Mouse (Mus musculus) layer of hippocampus, adult 9-10 months (tissue): Measurements from ENCODE around the gene Adat3.
A peak's percentile ranks its signal among the peaks of the same experiment; 100 is the strongest.

Experiments
- DNase-seq: peaks from one replicate; pipeline ENCODE4 v3.0.0; 2022; ENCODE audit warnings: low spot score

Adat3 gene

DNA sequence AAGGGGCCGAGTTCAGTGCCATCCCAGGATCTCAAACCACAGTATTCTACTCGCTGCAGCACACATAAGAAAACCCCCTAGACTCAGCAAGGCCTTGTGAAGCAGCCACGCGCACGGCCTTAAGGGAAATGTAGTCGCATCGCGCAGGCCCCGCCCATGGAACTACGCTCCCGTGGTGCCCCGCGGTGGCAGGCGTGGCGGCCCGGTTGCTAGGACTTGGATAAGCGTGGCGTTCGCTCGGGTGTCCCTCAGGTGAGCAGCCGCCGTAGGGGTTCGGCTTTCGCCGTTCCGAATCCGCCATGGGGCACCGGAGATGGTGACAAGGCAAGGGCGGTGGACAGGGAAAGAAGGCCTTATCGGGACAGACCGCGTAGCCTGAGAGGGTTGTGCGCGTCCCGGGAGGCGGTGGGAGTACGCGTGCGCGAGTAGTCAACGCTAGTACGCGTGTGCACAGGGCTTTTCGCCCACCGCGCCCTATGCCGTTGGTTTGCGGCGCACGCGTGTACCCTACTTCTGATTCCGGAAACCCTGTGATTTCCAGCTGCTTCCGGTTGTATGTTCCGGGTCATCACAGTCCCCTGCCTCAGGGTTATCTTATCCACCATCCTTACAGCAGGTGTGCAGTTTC, at the start of gene Adat3, which contains the start of gene Scamp4:
Gene Adat3, plus strand, starts transcription at position 183 of the 628 bp plus-strand sequence.
Gene Scamp4, plus strand, starts transcription at position 175 of the 628 bp plus-strand sequence.
- DNase-seq: peak; percentile 96

DNA sequence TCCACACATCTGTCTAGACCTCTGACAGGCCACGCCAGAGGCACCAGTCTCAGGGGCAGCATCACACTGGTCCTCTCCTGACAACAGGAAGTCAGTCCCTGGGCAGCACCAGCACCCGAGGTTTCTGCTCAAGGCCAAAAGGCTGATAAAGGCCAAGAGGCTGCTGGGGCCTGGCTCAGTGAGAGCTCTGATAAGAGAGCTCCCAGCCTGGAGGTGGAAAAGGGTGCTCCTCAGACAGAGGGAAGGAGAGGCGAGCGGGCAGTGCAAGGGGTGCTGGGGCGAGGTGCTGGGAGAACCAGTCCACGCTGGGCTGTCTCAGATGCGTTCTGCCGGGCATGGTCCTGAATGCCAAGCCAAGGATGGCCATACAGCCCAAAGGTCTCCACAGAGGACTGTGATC, 49.1 kb upstream of the Adat3 start:
- DNase-seq: no peak

DNA sequence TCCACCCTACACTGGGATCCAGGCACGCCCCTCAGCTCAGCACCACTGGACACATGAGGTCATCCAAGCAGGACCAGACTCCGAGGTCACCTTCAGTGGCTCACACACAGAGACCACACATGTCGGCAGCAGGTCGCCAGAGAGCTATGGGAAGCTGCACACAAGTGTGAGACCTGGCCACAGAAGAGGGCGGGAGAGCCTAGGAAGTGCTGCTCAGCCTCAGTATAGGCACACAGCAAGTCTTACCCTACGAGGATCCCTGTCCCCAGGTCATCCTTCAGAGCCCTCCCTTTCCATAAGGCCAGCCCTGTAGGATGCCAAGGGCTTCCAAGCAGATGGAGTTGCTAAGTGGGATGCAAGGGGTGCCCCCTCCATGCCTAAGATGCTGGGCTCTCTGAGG, 48.7 kb upstream of the Adat3 start:
- DNase-seq: no peak

- DNase-seq: no peak
These were observed 45.2 kb upstream of the Adat3 start for GRCm38 (mm10) chr10:80557346-80557965.

GRCm38 (mm10) chr10:80559431-80559830, 43.2 kb upstream of the Adat3 start:
- no peak for DNase-seq

GRCm38 (mm10) chr10:80560621-80561020, 42.1 kb upstream of the Adat3 start:
- DNase-seq: no peak

GRCm38 (mm10) chr10:80561116-80561944, 41.4 kb upstream of the Adat3 start, which contains the start of gene Rexo1:
Gene Rexo1 (minus strand): TSS chr10:80561560.
- DNase-seq: peak; percentile 93

DNA sequence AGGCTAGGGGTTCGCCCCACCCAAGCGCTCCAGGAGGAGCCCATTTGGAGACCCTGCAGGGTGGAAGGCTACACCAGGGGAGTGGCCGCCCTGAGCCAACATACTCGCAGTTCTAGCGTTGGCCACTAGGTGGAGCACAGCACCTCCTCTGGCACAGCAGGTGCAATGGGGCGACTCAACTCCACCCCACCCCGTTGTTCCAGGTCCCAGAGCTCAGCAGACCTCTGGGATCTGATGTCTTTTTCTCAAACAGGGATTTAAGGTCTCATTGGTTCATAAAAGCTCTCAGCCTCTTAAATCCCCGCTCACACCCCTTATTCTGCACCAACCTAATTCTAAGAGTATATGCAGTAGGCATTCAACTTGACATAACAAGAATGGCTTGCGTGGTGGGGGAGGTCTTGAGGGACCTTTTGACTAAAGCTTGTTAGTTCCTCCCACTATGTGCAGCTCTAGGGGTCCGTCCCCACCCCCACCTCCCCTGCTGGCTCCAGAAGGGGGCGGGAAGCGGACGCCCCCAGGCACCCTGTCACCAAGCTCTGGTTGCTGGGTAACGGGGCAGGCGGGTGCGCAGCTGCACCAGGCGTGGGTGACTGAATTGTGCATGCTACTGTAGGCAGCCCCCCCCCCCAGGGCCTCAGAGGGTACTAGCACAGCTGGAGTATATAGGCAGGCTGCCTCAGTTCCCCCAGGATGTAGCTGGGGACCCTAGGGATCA, 36.1 kb upstream of the Adat3 start:
- no peak for DNase-seq

- DNase-seq: no peak
These were observed 33.8 kb upstream of the Adat3 start for GRCm38 (mm10) chr10:80568876-80569275.

- DNase-seq: no peak
These were observed 33.0 kb upstream of the Adat3 start for GRCm38 (mm10) chr10:80569664-80570066.

GRCm38 (mm10) chr10:80570419-80570818, 32.3 kb upstream of the Adat3 start:
- no peak for DNase-seq

DNA sequence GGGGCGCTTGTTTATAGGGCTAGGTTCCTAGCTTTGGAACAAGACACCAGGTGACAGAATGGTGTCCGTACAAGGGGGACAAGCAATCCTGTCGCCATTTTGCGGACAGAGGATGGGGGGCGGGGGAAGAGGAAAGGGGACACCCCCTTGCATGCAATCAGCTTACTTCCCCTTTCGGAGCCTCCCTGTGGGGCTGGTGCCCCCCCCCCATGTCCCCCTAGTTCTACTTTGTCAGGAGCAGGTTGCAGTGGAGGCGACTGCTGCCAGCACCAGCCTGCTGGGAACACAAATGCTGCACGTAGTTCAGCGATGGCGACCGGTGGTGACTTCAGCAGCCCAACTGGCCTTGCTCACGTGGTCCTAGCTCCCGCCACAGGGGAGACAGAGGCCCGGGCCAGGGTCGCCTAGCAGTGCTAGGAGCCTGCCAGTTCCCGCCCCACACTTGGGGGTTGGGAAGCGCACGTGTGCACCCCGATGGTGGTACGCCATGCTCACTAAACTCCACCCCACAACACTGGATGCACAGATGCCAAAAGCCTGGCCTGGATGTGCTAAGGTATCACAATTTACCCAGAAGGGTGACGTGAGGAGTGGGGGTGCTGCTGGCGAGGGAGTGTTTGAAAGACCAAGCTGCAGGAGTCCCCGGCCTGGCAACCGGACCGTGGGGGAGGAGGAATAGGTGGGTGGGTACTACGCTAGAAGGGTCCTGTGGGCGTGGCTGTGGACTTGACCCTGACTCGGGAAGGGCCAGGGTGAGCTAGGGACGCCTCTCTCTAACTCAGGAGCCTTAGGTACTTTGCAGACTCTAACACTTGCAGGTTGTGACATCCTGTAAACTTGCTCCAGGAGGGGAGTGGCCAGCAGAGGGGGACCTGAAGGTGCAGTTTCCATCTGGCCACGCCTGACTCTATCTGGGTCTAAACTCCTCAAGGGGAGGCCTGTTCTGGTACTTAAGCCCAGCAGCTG, 31.5 kb upstream of the Adat3 start:
- no peak for DNase-seq

DNA sequence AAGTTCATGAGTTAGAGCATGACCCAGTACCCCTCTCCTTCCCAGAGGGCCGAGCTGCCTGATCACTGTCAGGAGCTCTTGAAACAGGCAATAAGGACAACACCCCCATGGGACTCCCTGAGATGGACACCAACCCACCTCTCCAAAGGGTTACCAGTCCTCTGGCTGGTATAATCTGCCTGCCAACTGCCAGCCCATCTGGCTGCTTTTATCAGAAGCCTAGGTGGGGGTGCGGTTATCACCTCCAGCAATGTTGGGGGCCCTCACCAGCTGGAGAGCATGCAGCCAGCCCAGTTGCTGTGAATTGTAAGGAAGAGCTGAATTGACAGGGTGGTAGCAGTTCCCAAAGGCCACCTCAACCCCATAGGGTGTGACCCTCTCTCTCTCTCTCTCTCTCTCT, 30.2 kb upstream of the Adat3 start:
- no peak for DNase-seq

DNA sequence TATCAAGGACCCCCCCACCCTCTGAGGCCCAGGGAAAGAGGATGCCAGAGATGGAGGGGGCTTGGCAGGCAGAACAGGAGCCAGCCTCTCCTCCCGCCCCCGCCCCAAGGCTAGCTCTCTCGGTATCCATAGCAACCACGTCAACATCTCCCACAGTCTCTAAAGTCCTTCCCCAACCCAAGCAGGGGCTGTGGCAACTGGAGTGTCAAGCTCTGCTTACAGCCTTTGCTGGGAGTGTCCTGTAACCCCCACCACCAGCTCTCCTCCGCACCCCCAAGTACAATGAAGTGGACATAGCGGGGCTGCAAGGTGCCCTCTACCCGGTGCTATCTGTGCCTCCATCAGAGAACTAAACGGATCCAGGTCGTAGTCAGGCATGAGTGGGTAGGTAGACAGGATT, 28.7 kb upstream of the Adat3 start:
- no peak for DNase-seq

- DNase-seq: no peak
These were observed 27.8 kb upstream of the Adat3 start for GRCm38 (mm10) chr10:80574896-80575295.

GRCm38 (mm10) chr10:80575925-80576324, 26.8 kb upstream of the Adat3 start:
- no peak for DNase-seq

- no peak for DNase-seq
These were observed 26.1 kb upstream of the Adat3 start for GRCm38 (mm10) chr10:80576351-80577194.

GRCm38 (mm10) chr10:80577195-80578130, 25.2 kb upstream of the Adat3 start, which contains the start of gene Klf16:
Gene Klf16 (minus strand): TSS chr10:80577321.
- DNase-seq: peak; percentile 89
